Mouse (Mus musculus) G1E (cell line): ENCODE data around the gene Otor.

ENCODE experiments used
- CTCF ChIP-seq: IDR thresholded peaks from 2 replicates; pipeline ENCODE4 v1.5.1; 2012; ENCODE audit warnings: low read depth, low read length, inconsistent platforms, mixed read lengths
- GATA1 ChIP-seq: IDR thresholded peaks from 2 replicates; pipeline ENCODE4 v1.6.1; 2012; ENCODE audit warnings: borderline replicate concordance, low read length, inconsistent platforms, mixed read lengths
- GATA2 ChIP-seq: IDR thresholded peaks from 2 replicates; pipeline ENCODE4 v1.6.1; 2012; ENCODE audit warnings: low read depth, low read length, inconsistent platforms, borderline replicate concordance
- POLR2AphosphoS5 ChIP-seq: IDR thresholded peaks from 2 replicates; pipeline ENCODE4 v1.6.1; 2012; ENCODE audit warnings: low read depth, low read length, inconsistent platforms; ENCODE audit not compliant: insufficient replicate concordance
- TAL1 ChIP-seq: conservative IDR thresholded peaks from 2 replicates; pipeline ENCODE4 v1.6.1; 2012; ENCODE audit warnings: low read depth, low read length, inconsistent platforms, mixed read lengths

DNA sequence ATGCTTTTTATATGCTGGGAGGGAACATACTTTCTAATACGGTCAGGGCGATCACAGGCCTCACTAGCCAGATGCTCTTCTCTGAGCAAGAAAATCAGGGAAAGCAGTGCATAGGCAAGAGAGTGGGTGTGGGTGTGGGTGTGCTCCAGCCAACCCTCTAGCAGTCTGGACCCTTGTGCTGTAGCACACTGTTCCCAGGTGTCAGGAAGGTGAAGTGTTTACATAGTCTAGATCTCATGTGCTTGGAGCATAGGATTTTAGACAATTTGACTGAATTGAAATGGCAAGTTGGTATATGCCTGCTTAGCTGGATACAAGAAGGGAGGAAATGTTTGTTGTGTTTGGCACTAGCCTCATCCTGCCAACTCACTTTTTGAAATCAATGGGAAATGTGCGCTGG is 12.4 kb upstream of the Otor start:
- no peak for TF ChIP-seq CTCF
- TF ChIP-seq TAL1: no peak
- no peak for TF ChIP-seq GATA1
- TF ChIP-seq POLR2AphosphoS5: no peak
- TF ChIP-seq GATA2: no peak
